Mouse (Mus musculus) erythroblast, embryonic 14.5 days (primary cell): Measurements from ENCODE around the gene Zfp618. TPM values are rescaled to one million over a fixed set of nuclear protein-coding genes. Genes with fewer than 3 reads are reported as not detected.

Experiments used
- H3K27me3 ChIP-seq: 2 replicates; pipeline ENCODE4 v1.6.1; 2012; ENCODE audit warnings: inconsistent platforms; ENCODE audit not compliant: control insufficient read depth
- H3K36me3 ChIP-seq: 2 replicates; pipeline ENCODE4 v1.6.1; 2012; ENCODE audit warnings: mild to moderate bottlenecking, inconsistent platforms; ENCODE audit not compliant: control insufficient read depth
- H3K4me1 ChIP-seq: 2 replicates; pipeline ENCODE4 v1.6.1; 2012; ENCODE audit warnings: inconsistent platforms; ENCODE audit not compliant: control insufficient read depth
- H3K4me3 ChIP-seq: replicated peaks from 2 replicates; pipeline ENCODE3; 2012; ENCODE audit warnings: moderate library complexity, mild to moderate bottlenecking, inconsistent platforms
- H3K9me3 ChIP-seq: 2 replicates; pipeline ENCODE4 v1.6.1; 2012; ENCODE audit warnings: low read length, inconsistent platforms, mixed read lengths; ENCODE audit not compliant: control insufficient read depth
- GATA1 ChIP-seq: IDR thresholded peaks from 2 replicates; pipeline ENCODE4 v1.6.1; 2012; ENCODE audit warnings: low read length, inconsistent platforms, mixed read lengths
- TAL1 ChIP-seq: IDR thresholded peaks from 3 replicates; pipeline ENCODE4 v1.6.1; 2012; ENCODE audit warnings: low read length, inconsistent platforms, mixed read lengths
- polyA plus RNA-seq: library from polyadenylated mRNA; stranded (reverse); fragments of >175 nt; gene quantifications from 2 replicates; pipeline ENCODE4 v1.2.3, GENCODE M21; 2012

Gene Zfp618
- polyA plus RNA-seq, 1 experiment = not detected

- Histone ChIP-seq H3K9me3 (no peaks in the 10 kb centered on the region), H3K4me3 (no peak overlapping the region), H3K36me3 (no peaks in the 10 kb centered on the region; the same call in 1 of the 2 replicates), H3K4me1 (no peaks in the 10 kb centered on the region), H3K27me3 (no peaks in the 10 kb centered on the region)
- TF ChIP-seq TAL1 (no peak), GATA1 (no peak)
These were observed 99.5 kb downstream of the Zfp618 start for GRCm38 (mm10) chr4:63064911-63065310.

- Histone ChIP-seq H3K9me3 (no peaks in the 10 kb centered on the region), H3K4me3 (no peak overlapping the region)
- no peak for TF ChIP-seq GATA1
- no peak for TF ChIP-seq TAL1
These were observed 101.4 kb downstream of the Zfp618 start for GRCm38 (mm10) chr4:63066796-63067195.

GRCm38 (mm10) chr4:63067822-63068221 lies 102.4 kb downstream of the Zfp618 start:
- Histone ChIP-seq H3K4me3 (no peak overlapping the region), H3K4me1 (no peaks in the 10 kb centered on the region), H3K9me3 (no peaks in the 10 kb centered on the region), H3K27me3 (no peaks in the 10 kb centered on the region), H3K36me3 (no peaks in the 10 kb centered on the region)
- no peak for TF ChIP-seq GATA1
- no peak for TF ChIP-seq TAL1

More at GRCm38 (mm10) chr4:63066796-63067195, 101.4 kb downstream of the Zfp618 start:
- no peaks in the 10 kb centered on the region for H3K4me1 ChIP-seq
- no peaks in the 10 kb centered on the region for H3K27me3 ChIP-seq
- H3K36me3 ChIP-seq = no peaks in the 10 kb centered on the region; the same call in 1 of the 2 replicates

- H3K9me3 ChIP-seq = no peaks in the 10 kb centered on the region
- TF ChIP-seq GATA1 (no peak), TAL1 (no peak)
- H3K36me3 ChIP-seq = no peaks in the 10 kb centered on the region
- H3K4me1 ChIP-seq = no peaks in the 10 kb centered on the region
- no peak overlapping the region for H3K4me3 ChIP-seq
- no peaks in the 10 kb centered on the region for H3K27me3 ChIP-seq
These were observed 103.3 kb downstream of the Zfp618 start for GRCm38 (mm10) chr4:63068499-63069175.

- no peaks in the 10 kb centered on the region for H3K36me3 ChIP-seq
- H3K4me1 ChIP-seq = no peaks in the 10 kb centered on the region
- TF ChIP-seq TAL1 (no peak), GATA1 (no peak)
- no peaks in the 10 kb centered on the region for H3K9me3 ChIP-seq
- H3K4me3 ChIP-seq = no peak overlapping the region
- no peaks in the 10 kb centered on the region for H3K27me3 ChIP-seq
These were observed 106.3 kb downstream of the Zfp618 start for GRCm38 (mm10) chr4:63071413-63072260.

- H3K9me3 ChIP-seq = no peaks in the 10 kb centered on the region
- no peaks in the 10 kb centered on the region for H3K27me3 ChIP-seq
- H3K4me1 ChIP-seq = no peaks in the 10 kb centered on the region
- H3K4me3 ChIP-seq = no peak overlapping the region
- no peak for TF ChIP-seq TAL1
- TF ChIP-seq GATA1 = no peak
- no peaks in the 10 kb centered on the region for H3K36me3 ChIP-seq
These were observed 107.8 kb downstream of the Zfp618 start for GRCm38 (mm10) chr4:63073139-63073538.

- H3K27me3 ChIP-seq = no peaks in the 10 kb centered on the region
- no peaks in the 10 kb centered on the region for H3K4me1 ChIP-seq
- H3K9me3 ChIP-seq = no peaks in the 10 kb centered on the region
- no peak overlapping the region for H3K4me3 ChIP-seq
- no peak for TF ChIP-seq TAL1
- TF ChIP-seq GATA1 = no peak
- H3K36me3 ChIP-seq = peaks cover 4% of the 10 kb centered on the region; the same call in 1 of the 2 replicates
These were observed 113.8 kb downstream of the Zfp618 start for GRCm38 (mm10) chr4:63079159-63079558.

- TF ChIP-seq GATA1 (no peak), TAL1 (no peak)
- Histone ChIP-seq H3K27me3 (no peaks in the 10 kb centered on the region), H3K36me3 (peaks cover 4% of the 10 kb centered on the region; the same call in 1 of the 2 replicates), H3K4me1 (no peaks in the 10 kb centered on the region), H3K9me3 (no peaks in the 10 kb centered on the region), H3K4me3 (no peak overlapping the region)
These were observed 119.1 kb downstream of the Zfp618 start for GRCm38 (mm10) chr4:63084473-63084889.

GRCm38 (mm10) chr4:63089484-63089883 lies 124.1 kb downstream of the Zfp618 start:
- Histone ChIP-seq H3K4me1 (no peaks in the 10 kb centered on the region), H3K9me3 (no peaks in the 10 kb centered on the region)

More at GRCm38 (mm10) chr4:63089484-63089883, 124.1 kb downstream of the Zfp618 start:
- Histone ChIP-seq H3K27me3 (no peaks in the 10 kb centered on the region), H3K36me3 (no peaks in the 10 kb centered on the region; the same call in 1 of the 2 replicates), H3K4me3 (no peak overlapping the region)
- TF ChIP-seq GATA1 (no peak), TAL1 (no peak)
